Mouse (Mus musculus): ENCODE measurements around the gene Pif1.

Pif1 gene

DNA sequence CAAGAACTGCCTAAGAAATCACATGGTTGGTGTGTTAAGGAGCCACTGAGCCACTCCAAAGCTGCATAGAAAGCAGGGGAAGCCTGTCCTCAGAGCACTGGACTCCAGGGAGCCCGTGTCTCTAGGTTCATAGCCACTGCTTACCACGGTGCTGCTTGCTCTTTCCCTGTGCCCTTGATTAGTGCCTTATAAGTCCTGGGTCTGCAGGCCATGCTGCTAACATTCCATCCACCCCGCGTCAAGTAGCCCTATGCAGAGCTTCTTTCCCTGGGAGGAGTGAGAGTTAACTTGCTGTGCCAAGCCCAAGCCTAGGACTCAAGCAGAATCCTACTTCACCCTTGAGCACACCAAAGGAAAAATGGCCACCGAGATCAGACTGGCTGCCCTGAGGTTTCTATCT, 52.1 kb downstream of the Pif1 start:
- no peak for DNase-seq (ENCODE audit: low read depth, low spot score)

DNA sequence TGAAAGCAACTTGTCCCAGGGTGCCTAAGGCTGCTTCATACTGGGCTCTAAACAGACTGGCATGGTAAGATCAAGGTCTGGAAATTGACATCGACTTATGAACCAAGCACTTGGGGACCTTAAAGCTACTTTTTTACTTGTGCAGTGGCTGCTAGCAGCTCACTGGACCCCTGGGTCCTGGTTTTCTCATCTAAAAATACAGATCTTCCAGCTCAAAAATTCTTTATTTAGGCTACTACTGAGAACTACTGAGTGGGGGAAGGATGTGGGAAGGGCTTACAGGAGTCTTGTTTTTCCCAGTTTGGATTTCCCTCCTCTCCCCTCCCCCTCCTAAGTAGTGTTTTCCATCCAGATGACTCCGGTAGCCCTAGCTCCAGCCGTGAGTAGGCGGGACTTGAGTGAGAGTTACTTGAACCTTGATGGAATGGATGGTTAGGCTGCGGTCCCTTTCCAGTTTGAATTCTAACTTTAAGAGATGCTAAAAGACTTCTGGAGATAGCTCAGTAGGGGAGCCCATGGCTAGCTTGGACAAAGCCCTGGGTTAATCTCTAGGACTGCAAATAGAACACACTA, 54.0 kb downstream of the Pif1 start:
- DNase-seq (ENCODE audit: low read depth, low spot score): no peak

DNA sequence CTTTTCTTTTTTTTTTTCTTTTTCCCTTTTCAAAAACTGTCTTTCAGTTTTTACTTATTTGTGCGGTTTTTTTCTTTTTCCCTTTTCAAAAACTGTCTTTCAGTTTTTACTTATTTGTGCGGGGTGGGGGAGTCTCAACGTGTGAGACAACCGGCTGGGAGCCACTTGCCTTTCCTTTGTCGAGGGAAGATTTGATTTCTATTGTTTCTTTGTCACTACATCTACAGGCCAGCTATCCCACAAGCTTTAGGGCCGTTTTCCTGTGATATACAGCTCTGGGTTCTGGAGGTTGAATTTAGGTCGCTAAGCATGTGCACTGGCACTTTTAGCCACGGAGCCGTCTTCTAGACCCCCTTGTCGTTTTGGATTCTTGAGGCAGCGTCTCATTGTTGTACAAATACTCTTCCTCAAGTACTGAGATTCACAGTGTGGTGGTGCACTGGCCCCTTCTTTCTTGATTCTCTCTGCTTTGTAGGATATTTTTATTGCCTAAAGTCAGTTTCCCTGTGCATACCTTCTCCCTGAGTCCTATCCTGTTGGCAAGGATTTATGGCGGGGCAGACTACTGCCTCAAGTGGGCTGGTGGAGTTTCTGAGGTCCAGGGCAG, 54.6 kb downstream of the Pif1 start:
- no peak for DNase-seq (ENCODE audit: low read depth, low spot score)

DNA sequence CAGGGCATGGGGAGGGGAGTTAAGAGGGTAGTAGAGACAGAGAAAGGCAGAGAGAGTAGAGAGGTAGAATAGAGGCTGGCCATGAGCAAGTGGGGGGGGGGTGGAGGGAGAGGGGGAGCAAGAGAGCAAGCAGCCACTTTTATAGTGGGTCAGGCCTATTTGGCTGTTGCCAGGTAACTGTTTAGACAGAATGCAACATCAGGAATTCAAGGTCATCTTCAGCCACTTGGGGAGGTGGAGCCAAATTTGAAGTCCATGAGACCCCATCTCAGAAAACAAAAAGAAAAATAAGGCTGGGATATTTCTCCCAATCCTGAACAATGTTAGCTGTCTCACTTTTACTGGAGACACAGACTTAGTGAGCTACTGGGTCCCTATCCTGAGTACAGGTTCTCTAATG, 55.6 kb downstream of the Pif1 start:
- DNase-seq (ENCODE audit: low read depth, low spot score): no peak

DNA sequence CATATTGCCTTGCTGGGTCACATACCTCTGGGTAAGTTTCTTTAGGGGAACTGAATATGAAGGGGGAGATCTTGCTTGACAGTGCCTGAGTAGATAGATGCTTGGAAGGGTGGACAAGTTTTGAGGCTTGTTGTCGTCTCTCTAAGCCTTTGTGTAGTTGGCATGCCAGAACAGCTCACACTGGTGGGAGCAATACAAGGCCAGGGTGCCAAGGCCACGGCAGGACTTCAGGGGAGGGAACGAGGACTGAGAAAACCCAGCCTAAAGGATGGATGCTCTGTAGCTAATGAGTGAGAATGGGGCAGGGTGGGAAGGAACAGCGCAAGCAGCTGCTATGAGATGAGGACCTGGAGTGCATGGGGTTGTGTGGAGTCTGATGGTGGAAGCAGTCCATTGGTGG, 58.0 kb downstream of the Pif1 start:
- DNase-seq (ENCODE audit: low read depth, low spot score): no peak
